Mouse (Mus musculus) MEL (cell line): ENCODE measurements at regions not wholly inside any gene's neighbourhood (a gene's known extent, or its start where the extent isn't known, plus 50 kb on each side); places are given as distances from the start of the nearest gene placed in this dataset.

Source experiments
- DNase-seq: peaks from one replicate; pipeline ENCODE4 v3.0.0; 2011; ENCODE audit warnings: low read depth, low spot score
- H3K27ac ChIP-seq: 2 replicates; pipeline ENCODE4 v1.5.1; 2012; ENCODE audit warnings: low read depth, mild to moderate bottlenecking, control low read depth, low read length, moderate library complexity; ENCODE audit not compliant: control insufficient read depth
- H3K27me3 ChIP-seq, 2 experiments: fragments of 150-350 bp in 1 of 2; sonication (generic) in 1 of 2; 2 replicates each; pipeline ENCODE4 v1.6.1; 2012; ENCODE audit warnings: low read length in 2 of 2, mild to moderate bottlenecking in 2 of 2, improper control_type of control experiment in 1 of 2, moderate library complexity in 1 of 2; ENCODE audit not compliant: insufficient read depth in 2 of 2, control insufficient read depth in 1 of 2
- H3K36me3 ChIP-seq, 2 experiments: 2 replicates each; pipeline ENCODE4 v1.6.1; 2012 to 2014; ENCODE audit warnings: low read length in 2 of 2, improper control_type of control experiment in 1 of 2, inconsistent platforms in 1 of 2, mild to moderate bottlenecking in 1 of 2; ENCODE audit not compliant: insufficient read depth in 2 of 2, control insufficient read depth in 1 of 2
- H3K4me1 ChIP-seq, 2 experiments: fragments of 150-350 bp in 1 of 2; sonication (generic) in 1 of 2; 2 replicates each; pipeline ENCODE4 v1.6.1; 2012; ENCODE audit warnings: low read length in 2 of 2, improper control_type of control experiment in 1 of 2, mild to moderate bottlenecking in 1 of 2; ENCODE audit not compliant: insufficient read depth in 2 of 2, control insufficient read depth in 1 of 2
- H3K4me3 ChIP-seq, 2 experiments: fragments of 150-350 bp in 1 of 2; sonication (generic) in 1 of 2; 2 replicates each; pipeline ENCODE4 v1.5.1; 2012; ENCODE audit warnings: low read depth in 2 of 2, low read length in 2 of 2, mild to moderate bottlenecking in 2 of 2, moderate library complexity in 2 of 2, control low read depth in 1 of 2, improper control_type of control experiment in 1 of 2; ENCODE audit not compliant: control insufficient read depth in 1 of 2, insufficient read depth in 1 of 2
- H3K79me2 ChIP-seq: 2 replicates; pipeline ENCODE4 v1.6.1; 2012; ENCODE audit warnings: mild to moderate bottlenecking, low read length, moderate library complexity; ENCODE audit not compliant: control insufficient read depth, poor library complexity, insufficient read depth
- H3K9ac ChIP-seq: 2 replicates; pipeline ENCODE4 v1.6.1; 2012; ENCODE audit warnings: low read depth, mild to moderate bottlenecking, control low read depth, low read length, moderate library complexity; ENCODE audit not compliant: control insufficient read depth, poor library complexity, severe bottlenecking
- H3K9me3 ChIP-seq: fragments of 150-350 bp; sonication (generic); replicated peaks from 2 replicates; pipeline ENCODE4 v1.6.1; 2012; ENCODE audit warnings: mild to moderate bottlenecking, low read length, improper control_type of control experiment, moderate library complexity; ENCODE audit not compliant: insufficient read depth
- CHD2 ChIP-seq: IDR thresholded peaks from 2 replicates; pipeline ENCODE4 v1.6.1; 2011; ENCODE audit warnings: low read length, improper control_type of control experiment
- EP300 ChIP-seq, 2 experiments: IDR thresholded peaks; 2 replicates each; pipeline ENCODE4 v1.6.1; 2011; ENCODE audit warnings: improper control_type of control experiment in 2 of 2, low read length in 2 of 2, low read depth in 1 of 2, mild to moderate bottlenecking in 1 of 2
- GABPA ChIP-seq: IDR thresholded peaks from 2 replicates; pipeline ENCODE4 v1.6.1; 2012; ENCODE audit warnings: low read depth, mild to moderate bottlenecking, inconsistent platforms, low read length, improper control_type of control experiment, moderate library complexity
- GATA1 ChIP-seq: IDR thresholded peaks from 2 replicates; pipeline ENCODE4 v1.6.1; 2011; ENCODE audit warnings: low read depth, low read length, improper control_type of control experiment
- MEF2A ChIP-seq: IDR thresholded peaks from 2 replicates; pipeline ENCODE4 v1.6.1; 2014; ENCODE audit warnings: low read depth, mild to moderate bottlenecking, inconsistent platforms, low read length, improper control_type of control experiment; ENCODE audit not compliant: poor library complexity, insufficient replicate concordance, severe bottlenecking; ENCODE audit errors: extremely low read depth
- MXI1 ChIP-seq: IDR thresholded peaks from 2 replicates; pipeline ENCODE4 v1.6.1; 2011; ENCODE audit warnings: mild to moderate bottlenecking, low read depth, low read length, improper control_type of control experiment
- MYC ChIP-seq: IDR thresholded peaks from 2 replicates; pipeline ENCODE4 v1.6.1; 2011; ENCODE audit warnings: low read depth, mild to moderate bottlenecking, low read length, improper control_type of control experiment, moderate library complexity
- POLR2A ChIP-seq, 2 experiments: IDR thresholded peaks; 2 replicates each; pipeline ENCODE4 v1.6.1; 2011 to 2012; ENCODE audit warnings: low read length in 2 of 2, mild to moderate bottlenecking in 2 of 2, control low read depth in 1 of 2, improper control_type of control experiment in 1 of 2, low read depth in 1 of 2, moderate library complexity in 1 of 2; ENCODE audit not compliant: control insufficient read depth in 1 of 2, insufficient read depth in 1 of 2, poor library complexity in 1 of 2
- RAD21 ChIP-seq: IDR thresholded peaks from 2 replicates; pipeline ENCODE4 v1.6.1; 2011; ENCODE audit warnings: mild to moderate bottlenecking, low read depth, low read length, improper control_type of control experiment
- RCOR1 ChIP-seq: IDR thresholded peaks from 2 replicates; pipeline ENCODE4 v1.6.1; 2012; ENCODE audit warnings: low read depth, mild to moderate bottlenecking, inconsistent platforms, low read length, improper control_type of control experiment
- SIN3A ChIP-seq: IDR thresholded peaks from 2 replicates; pipeline ENCODE4 v1.6.1; 2012; ENCODE audit warnings: low read length, improper control_type of control experiment, inconsistent platforms
- TBP ChIP-seq: IDR thresholded peaks from 2 replicates; pipeline ENCODE4 v1.8.0; 2011; ENCODE audit warnings: low read depth, low read length, improper control_type of control experiment
- TCF12 ChIP-seq: IDR thresholded peaks from 2 replicates; pipeline ENCODE4 v1.6.1; 2014; ENCODE audit warnings: low read depth, mild to moderate bottlenecking, inconsistent platforms, low read length, improper control_type of control experiment, moderate library complexity
- USF2 ChIP-seq, 2 experiments: IDR thresholded peaks; 2 replicates each; pipeline ENCODE4 v1.6.1; 2011 to 2012; ENCODE audit warnings: improper control_type of control experiment in 2 of 2, low read length in 2 of 2, borderline replicate concordance in 1 of 2, inconsistent platforms in 1 of 2, low read depth in 1 of 2, mild to moderate bottlenecking in 1 of 2; ENCODE audit not compliant: insufficient read depth in 1 of 2
- ZKSCAN1 ChIP-seq: IDR thresholded peaks from 2 replicates; pipeline ENCODE4 v1.6.1; 2012; ENCODE audit warnings: low read depth, mild to moderate bottlenecking, inconsistent platforms, low read length, improper control_type of control experiment, moderate library complexity
- ZNF384 ChIP-seq: IDR thresholded peaks from 2 replicates; pipeline ENCODE4 v1.6.1; 2012; ENCODE audit warnings: low read depth, mild to moderate bottlenecking, inconsistent platforms, low read length, improper control_type of control experiment

DNA sequence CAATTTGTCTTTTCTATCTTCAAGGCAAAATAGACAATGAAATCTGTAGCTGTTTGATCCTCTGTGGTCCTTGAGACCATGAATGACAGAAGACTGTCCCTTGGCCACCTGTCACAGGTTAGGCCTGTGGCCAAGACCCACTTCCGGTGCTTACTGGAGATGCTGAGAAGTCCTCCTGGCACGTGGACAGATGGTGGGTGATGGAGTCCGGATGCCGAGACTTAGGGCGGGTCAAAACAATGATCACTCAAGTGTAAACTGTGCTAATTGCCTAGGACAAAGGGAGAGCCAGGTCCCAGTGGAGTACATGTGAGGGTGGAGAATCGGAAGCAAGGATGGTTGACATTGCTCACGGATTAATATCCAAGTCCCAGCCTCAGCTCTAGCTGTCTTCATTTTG lies 117.7 kb upstream of the Ntf3 start:
- H3K27me3 ChIP-seq = no peaks in the 10 kb centered on the region
- no peak overlapping the region for H3K4me3 ChIP-seq
- no peaks in the 10 kb centered on the region for H3K79me2 ChIP-seq
- TF ChIP-seq POLR2A (IDR thresholded peaks at IDR 0.05; ENCODE audit: control insufficient read depth in 1 of 2, insufficient read depth in 1 of 2, low read depth in 1 of 2, low read length in 2 of 2, poor library complexity in 1 of 2) = no peak
- no peak for TF ChIP-seq SIN3A
- TF ChIP-seq ZNF384 = no peak
- no peak for TF ChIP-seq MEF2A
- TF ChIP-seq RAD21 = no peak
- no peak for TF ChIP-seq GABPA
- TF ChIP-seq RCOR1 = no peak
- no peak for TF ChIP-seq GATA1
- TF ChIP-seq USF2 (IDR thresholded peaks at IDR 0.05; ENCODE audit: borderline replicate concordance in 1 of 2, insufficient read depth in 1 of 2, low read depth in 1 of 2, low read length in 2 of 2) = no peak
- no peak for TF ChIP-seq CHD2
- no peak overlapping the region for H3K9ac ChIP-seq
- no peaks in the 10 kb centered on the region for H3K4me1 ChIP-seq
- H3K9me3 ChIP-seq = no peaks in the 10 kb centered on the region
- no peak for DNase-seq
- H3K27ac ChIP-seq = no peak overlapping the region
- no peaks in the 10 kb centered on the region for H3K36me3 ChIP-seq

DNA sequence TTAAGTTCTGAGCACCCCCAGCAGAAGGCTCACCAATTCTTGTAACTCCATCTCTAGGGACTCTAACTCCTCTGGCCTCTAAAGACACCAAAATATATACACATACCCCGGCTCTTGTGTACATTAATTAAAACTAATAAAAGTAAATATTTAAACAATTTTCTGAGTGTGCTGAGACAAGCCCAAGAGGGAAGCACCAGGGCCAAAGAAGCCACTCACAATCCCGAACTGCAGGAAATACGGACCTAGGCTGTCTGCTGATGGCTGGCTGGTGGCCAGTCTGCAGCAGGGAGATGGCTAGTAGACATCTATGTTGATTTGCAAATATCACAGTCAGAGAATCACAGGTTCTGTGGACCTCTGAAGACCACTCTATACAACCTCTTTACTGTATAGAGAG lies 113.6 kb upstream of the Ntf3 start:
- Histone ChIP-seq H3K79me2 (no peaks in the 10 kb centered on the region), H3K4me3 (no peak overlapping the region), H3K27me3 (no peaks in the 10 kb centered on the region), H3K9ac (no peak overlapping the region), H3K4me1 (no peaks in the 10 kb centered on the region), H3K36me3 (no peaks in the 10 kb centered on the region), H3K27ac (no peak overlapping the region), H3K9me3 (no peaks in the 10 kb centered on the region)
- no peak for DNase-seq
- TF ChIP-seq RAD21 (no peak), EP300 (IDR thresholded peaks at IDR 0.05; ENCODE audit: low read depth in 1 of 2, low read length in 2 of 2) (no peak), TBP (no peak), TCF12 (no peak), CHD2 (no peak), MYC (no peak), RCOR1 (no peak), ZKSCAN1 (no peak), MXI1 (no peak)
